In the genomic region with DNA sequence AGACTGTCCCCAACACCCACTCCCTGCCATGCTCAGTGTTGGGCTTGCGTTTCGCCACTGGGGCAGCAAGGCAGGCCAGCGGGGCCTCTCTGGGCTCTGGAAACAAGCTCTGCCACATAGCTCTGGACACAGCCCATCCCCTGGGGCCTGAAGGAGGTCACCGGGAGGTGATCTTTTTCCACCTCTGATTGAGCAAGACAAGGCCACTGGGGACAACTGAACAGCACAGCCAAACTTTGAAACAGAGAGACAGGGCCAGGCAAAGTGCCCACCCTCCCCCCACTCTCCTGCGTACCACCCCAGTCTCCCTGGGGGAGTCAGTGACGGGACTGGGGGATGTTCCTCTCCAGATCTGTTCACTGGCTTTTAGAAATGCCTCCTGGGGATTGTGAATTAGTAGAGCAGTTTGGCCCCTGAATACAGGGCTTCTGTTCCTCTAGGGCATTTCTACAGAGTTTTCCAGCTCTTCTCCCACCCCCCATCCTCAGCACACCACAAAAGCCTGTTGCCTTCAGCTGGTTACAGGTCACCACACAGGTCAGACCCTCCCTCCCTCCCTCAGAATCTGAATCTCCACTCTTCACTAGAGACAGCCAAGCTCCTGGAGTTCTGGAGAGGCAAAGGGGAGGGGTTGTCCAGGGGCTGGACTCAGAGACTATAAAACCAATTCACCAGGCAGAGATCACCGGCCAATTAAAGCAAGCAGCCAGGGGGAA, we compare ENCODE assay signal across 8 mouse cellular contexts. TPM values are rescaled to one million over a fixed set of nuclear protein-coding genes. Genes with fewer than 3 reads are reported as not detected.
DNase-seq lines count a peak whose midpoint lies in the region; ATAC-seq lines count a peak whose summit lies in the region.

No protein-coding gene starts in this region.

- H3K9me3 ChIP-seq in heart, embryonic 12.5 days (replicated peaks), result no peaks in the 10 kb centered on the region
- H3K9me3 ChIP-seq in kidney, embryonic 14.5 days (ENCODE audit: control insufficient read depth, low read length), result no peaks in the 10 kb centered on the region
- H3K9me3 ChIP-seq in lung, embryonic 16.5 days (ENCODE audit: control insufficient read depth, low read length), result no peaks in the 10 kb centered on the region

- H3K9ac ChIP-seq in heart, embryonic 12.5 days, result peak overlapping the region; percentile 61
- 0 out of 2 replicates have a peak overlapping the region, but pooled peaks have one; percentile 7 for H3K9ac ChIP-seq in kidney, embryonic 14.5 days (ENCODE audit: low read depth, low read length)
- H3K9ac ChIP-seq in lung, embryonic 16.5 days (ENCODE audit: low read length), result peak overlapping the region; percentile 8

- ATAC-seq in heart, embryonic 12.5 days (ENCODE audit: insufficient number of reproducible peaks, low FRiP score), result peak; percentile 22
- ATAC-seq in kidney, embryonic 14.5 days (ENCODE audit: low FRiP score, low TSS enrichment), result peak; percentile 74
- peak; percentile 46 for ATAC-seq in lung, embryonic 16.5 days (ENCODE audit: low read depth)

- WGBS in heart, embryonic 12.5 days, result 14% methylated on average over 7 of the region's 7 CpGs
- WGBS in kidney, embryonic 14.5 days, result 7% methylated on average over 7 of the region's 7 CpGs
- WGBS in lung, embryonic 16.5 days, result 26% methylated on average over 7 of the region's 7 CpGs

- peaks cover 61% of the 10 kb centered on the region for H3K4me1 ChIP-seq in heart, embryonic 12.5 days (replicated peaks)
- H3K4me1 ChIP-seq in kidney, embryonic 14.5 days (ENCODE audit: control insufficient read depth, insufficient read depth, low read length), result peaks cover 54% of the 10 kb centered on the region
- peaks cover 42% of the 10 kb centered on the region for H3K4me1 ChIP-seq in lung, embryonic 16.5 days (replicated peaks; ENCODE audit: control insufficient read depth, insufficient read depth, low read length)

- peaks cover 12% of the 10 kb centered on the region; the same call in 1 of the 2 replicates for H3K36me3 ChIP-seq in heart, embryonic 12.5 days
- peaks cover 7% of the 10 kb centered on the region; the same call in 1 of the 2 replicates for H3K36me3 ChIP-seq in kidney, embryonic 14.5 days (ENCODE audit: control insufficient read depth, insufficient read depth, low read length)
- no peaks in the 10 kb centered on the region; the same call in 1 of the 2 replicates for H3K36me3 ChIP-seq in lung, embryonic 16.5 days (ENCODE audit: control insufficient read depth, insufficient read depth, low read length)

- peak overlapping the region; percentile 85 for H3K27ac ChIP-seq in heart, embryonic 12.5 days (ENCODE audit: poor library complexity, severe bottlenecking)
- H3K27ac ChIP-seq in kidney, embryonic 14.5 days (ENCODE audit: low read depth, low read length), result peak overlapping the region; percentile 86
- H3K27ac ChIP-seq in lung, embryonic 16.5 days (ENCODE audit: low read length), result peak overlapping the region; percentile 56

- no peak overlapping the region for H3K4me3 ChIP-seq in heart, embryonic 12.5 days
- no peak overlapping the region for H3K4me3 ChIP-seq in kidney, embryonic 14.5 days (ENCODE audit: low read length)
- no peak overlapping the region for H3K4me3 ChIP-seq in lung, embryonic 16.5 days (ENCODE audit: low read length)

- DNase-seq in ovary, postnatal 36 days (ENCODE audit: low spot score), result peak; percentile 57
- DNase-seq in ovary, adult 18-20 months (ENCODE audit: low spot score), result no peak
- DNase-seq in urinary bladder, postnatal 25 days (ENCODE audit: low spot score), result peak; percentile 51
- DNase-seq in layer of hippocampus, adult 8-10 months (ENCODE audit: low spot score in 2 of 2), result no peak
- DNase-seq in natural killer cell, adult 2 months (ENCODE audit: low spot score in 2 of 2), result no peak

- H3K27me3 ChIP-seq in heart, embryonic 12.5 days (replicated peaks), result no peaks in the 10 kb centered on the region
- no peaks in the 10 kb centered on the region for H3K27me3 ChIP-seq in kidney, embryonic 14.5 days (ENCODE audit: control insufficient read depth, insufficient read depth, low read length)
- H3K27me3 ChIP-seq in lung, embryonic 16.5 days (ENCODE audit: control insufficient read depth, insufficient read depth, low read depth, low read length), result no peaks in the 10 kb centered on the region

- peak overlapping the region; percentile 15 for H3K4me2 ChIP-seq in heart, embryonic 12.5 days
- H3K4me2 ChIP-seq in kidney, embryonic 14.5 days (replicated peaks; ENCODE audit: low read depth, low read length), result 0 out of 2 replicates have a peak overlapping the region, but pooled peaks have one; percentile 13
- H3K4me2 ChIP-seq in lung, embryonic 16.5 days (ENCODE audit: low read depth, low read length), result no peak overlapping the region

RNA-seq across cellular contexts. Expression of a gene that starts 19.9 kb away (rescaled TPM):
- 2.0 and 2.7 TPM in 2 replicates for polyA plus RNA-seq in heart, embryonic 12.5 days (2016; fragmentation: Nextera tagmentation; extraction: Ambion mirVana)
- 6.0 and 9.6 TPM in 2 replicates for polyA plus RNA-seq in kidney, embryonic 14.5 days (2014; fragmentation: Nextera tagmentation; extraction: Ambion mirVana)
- 4.7 and 6.7 TPM in 2 replicates for polyA plus RNA-seq in lung, embryonic 16.5 days (2015; fragmentation: Nextera tagmentation; extraction: Ambion mirVana)
- total RNA-seq in layer of hippocampus, adult 8-10 months (2022), result 1 to 10 TPM; 2.0 to 8.6 (median 4.1) TPM

RNA-seq across cellular contexts. Expression of a gene that starts 50.1 kb away (rescaled TPM):
- polyA plus RNA-seq in heart, embryonic 12.5 days (2016; fragmentation: Nextera tagmentation; extraction: Ambion mirVana), result 191 and 198 TPM in 2 replicates
- polyA plus RNA-seq in kidney, embryonic 14.5 days (2014; fragmentation: Nextera tagmentation; extraction: Ambion mirVana), result 234 and 300 TPM in 2 replicates
- 250 and 281 TPM in 2 replicates for polyA plus RNA-seq in lung, embryonic 16.5 days (2015; fragmentation: Nextera tagmentation; extraction: Ambion mirVana)
- total RNA-seq in layer of hippocampus, adult 8-10 months (2022), result 100 to 1,000 TPM; 174 to 183 (median 182) TPM

Comparison
In these comparisons a context has a peak if more than half of its experiments do, and no peak if none do; other contexts are left out.
1. DNase-seq: peak in ovary, postnatal 36 days (single experiment) and urinary bladder, postnatal 25 days (single experiment); none in ovary, adult 18-20 months (single experiment), layer of hippocampus, adult 8-10 months (0 of 2) and natural killer cell, adult 2 months (0 of 2).
2. ATAC-seq: peak in every context shown above with its lines; median percentile 74 in kidney, embryonic 14.5 days; 46 in lung, embryonic 16.5 days; 22 in heart, embryonic 12.5 days.
3. H3K9ac ChIP-seq: peak in every context shown above with its lines; median percentile 61 in heart, embryonic 12.5 days; 8 in lung, embryonic 16.5 days; 7 in kidney, embryonic 14.5 days.
4. Peak in every context shown above with its lines, with median percentiles within 50 percentile points of each other: H3K27ac ChIP-seq.